Mouse (Mus musculus): ENCODE data around the gene Hist1h4h. TPM values are rescaled to one million over a fixed set of nuclear protein-coding genes. Genes with fewer than 3 reads are reported as not detected.

Hist1h4h gene
- total RNA-seq, 2 experiments from 2014 or later = 743 to 812 TPM

GRCm38 (mm10) chr13:23506819-23507515 is 23.9 kb upstream of the Hist1h4h start:
- DNase-seq = no peak
- intact Hi-C loops (cut with DNase I) = no loop called here

DNA sequence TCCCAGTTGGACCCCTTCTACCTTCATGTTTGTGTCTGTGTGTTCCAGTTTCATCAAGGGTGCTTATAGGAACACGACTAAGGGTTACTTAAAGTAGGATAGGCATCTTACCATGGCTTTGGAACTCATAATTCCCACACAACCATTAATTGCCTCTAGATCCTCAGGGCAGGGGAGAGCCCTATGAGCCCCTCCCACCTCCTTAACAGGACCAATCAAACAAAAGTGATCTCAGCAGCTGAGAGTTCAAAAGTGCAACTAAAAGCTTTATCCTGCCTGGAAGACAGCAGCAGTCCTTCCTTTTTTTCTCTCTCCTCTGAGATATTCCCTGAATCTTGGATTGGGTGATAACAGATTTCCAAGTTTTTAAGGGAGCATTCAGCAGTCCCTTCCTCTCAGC is 20.7 kb upstream of the Hist1h4h start:
- DNase-seq = no peak
- intact Hi-C loops (cut with DNase I) = loop anchor here (10.0 kb wide), 1 partner anchor 1565 kb away; the partner anchor contains the start of gene Zfp184

GRCm38 (mm10) chr13:23513517-23513916 is 17.3 kb upstream of the Hist1h4h start:
- no peak for DNase-seq
- intact Hi-C loops (cut with DNase I) = loop anchor here (10.0 kb wide), 1 partner anchor 1569 kb away; the partner anchor contains the start of gene Zfp184

DNA sequence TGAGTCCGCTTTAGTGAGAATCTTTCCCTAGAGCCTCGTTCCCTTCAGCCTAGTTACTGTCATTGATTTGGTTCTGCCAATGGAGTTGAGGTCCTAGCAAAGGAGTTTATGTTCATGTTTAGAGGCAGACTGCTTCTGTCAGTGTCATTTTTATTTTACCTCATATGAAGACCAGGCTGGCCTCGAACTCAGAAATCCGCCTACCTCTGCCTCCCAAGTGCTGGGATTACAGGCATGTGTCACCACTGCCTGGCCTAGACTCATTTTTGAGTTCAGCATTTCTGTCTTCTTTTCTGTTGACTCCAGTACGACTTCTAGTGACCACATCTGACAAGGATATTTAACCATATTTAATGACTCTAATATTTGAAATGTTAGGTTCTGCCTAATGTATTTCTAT is 15.6 kb upstream of the Hist1h4h start:
- intact Hi-C loops (cut with DNase I) = loop anchor here (5.0 to 10.0 kb wide), 4 partner anchors 148 to 1803 kb away; partner anchors contain the start of genes Zfp184 and Zfp322a
- DNase-seq = no peak

DNA sequence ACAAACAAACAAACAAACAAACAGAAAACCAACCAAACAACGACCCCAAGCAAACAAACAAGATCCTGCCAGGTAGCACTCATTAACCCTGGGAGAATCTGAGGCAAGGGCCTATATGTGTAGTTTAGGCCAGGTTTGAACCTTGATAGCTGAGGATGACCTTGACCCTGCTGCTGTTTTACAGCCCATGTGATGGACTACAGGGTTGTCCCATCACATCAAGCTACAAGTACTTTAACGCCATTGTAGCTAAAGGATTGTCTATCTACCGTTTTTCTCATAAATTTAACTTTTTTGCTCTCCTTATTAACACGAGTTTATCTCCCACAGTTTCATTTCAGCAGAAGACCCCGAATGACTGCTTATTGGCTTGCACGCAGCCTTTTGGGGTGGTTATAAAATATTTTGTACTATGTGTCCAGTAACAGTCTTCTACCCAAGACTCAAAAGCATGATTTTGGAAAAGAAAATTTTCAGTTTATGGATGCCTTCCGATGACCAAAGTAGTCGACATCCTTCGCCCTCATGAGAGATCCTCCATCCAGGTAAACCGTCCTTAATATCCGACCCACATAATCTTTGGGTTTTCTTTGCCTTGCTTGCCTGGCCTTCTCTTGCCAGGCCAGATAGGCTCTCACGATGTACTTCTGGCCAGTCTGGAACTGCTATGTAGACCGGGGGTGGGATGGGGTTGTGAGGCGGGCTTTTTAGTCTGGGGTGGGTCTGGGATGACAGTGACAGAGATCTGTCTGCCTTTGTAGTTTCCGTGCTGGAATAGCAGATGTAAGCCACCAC is 14.8 kb upstream of the Hist1h4h start:
- DNase-seq = no peak
- intact Hi-C loops (cut with DNase I) = loop anchor here (5.0 to 10.0 kb wide), 4 partner anchors 149 to 1804 kb away; partner anchors contain the start of genes Zfp184 and Zfp322a

GRCm38 (mm10) chr13:23516822-23517602 is 13.8 kb upstream of the Hist1h4h start:
- intact Hi-C loops (cut with DNase I) = loop anchor here (1.0 to 10.0 kb wide), 5 partner anchors 67 to 1805 kb away; partner anchors contain the start of genes Zfp184 and Zfp322a

GRCm38 (mm10) chr13:23517603-23518294 is 13.1 kb upstream of the Hist1h4h start:
- peak; percentile 93 to 94 for DNase-seq

More at GRCm38 (mm10) chr13:23516822-23517602, 13.8 kb upstream of the Hist1h4h start:
- DNase-seq = peak; percentile 79 to 86

DNA sequence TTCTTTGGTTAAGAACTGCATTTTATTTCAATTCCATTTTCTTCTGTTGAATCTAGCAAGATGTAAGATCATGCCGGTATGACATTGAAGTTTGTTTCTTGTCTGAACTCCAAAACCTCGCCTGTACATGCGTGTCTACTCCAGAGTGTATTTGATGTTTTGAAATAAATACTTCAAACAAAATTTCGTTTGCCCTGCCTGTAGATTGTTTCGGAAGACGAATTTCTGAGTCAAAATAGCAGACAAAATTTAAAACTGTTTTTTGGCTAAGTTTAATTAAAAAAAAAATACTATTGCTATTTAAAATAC is 12.6 kb upstream of the Hist1h4h start:
- intact Hi-C loops (cut with DNase I) = loop anchor here (2.0 to 10.0 kb wide), 5 partner anchors 71 to 1806 kb away; partner anchors contain the start of genes Zfp184 and Zfp322a
- no peak for DNase-seq

More at GRCm38 (mm10) chr13:23517603-23518294, 13.1 kb upstream of the Hist1h4h start:
- intact Hi-C loops (cut with DNase I) = loop anchor here (1.0 to 10.0 kb wide), 6 partner anchors 67 to 1805 kb away; partner anchors contain the start of genes Zfp184 and Zfp322a

DNA sequence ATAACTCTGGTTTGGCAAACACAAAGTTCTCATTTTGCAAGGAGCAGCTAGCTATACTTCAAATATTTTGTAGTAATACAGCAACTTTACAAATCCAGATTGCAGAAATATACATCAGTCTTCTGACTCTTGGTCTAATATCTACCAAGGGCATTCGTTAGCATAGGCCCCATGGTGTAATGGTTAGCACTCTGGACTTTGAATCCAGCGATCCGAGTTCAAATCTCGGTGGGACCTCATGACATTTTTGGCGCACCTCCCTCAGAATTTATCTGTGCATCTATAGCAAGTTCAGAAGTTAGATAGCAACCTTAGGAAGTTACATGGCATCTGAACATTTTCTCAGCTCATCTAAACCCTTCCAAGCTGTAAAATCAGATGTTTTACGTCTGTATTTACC is 12.0 kb upstream of the Hist1h4h start:
- intact Hi-C loops (cut with DNase I) = loop anchor here (1.0 to 10.0 kb wide), 7 partner anchors 72 to 1807 kb away; partner anchors contain the start of genes Zfp184 and Zfp322a
- DNase-seq = peak; percentile 88 to 90

DNA sequence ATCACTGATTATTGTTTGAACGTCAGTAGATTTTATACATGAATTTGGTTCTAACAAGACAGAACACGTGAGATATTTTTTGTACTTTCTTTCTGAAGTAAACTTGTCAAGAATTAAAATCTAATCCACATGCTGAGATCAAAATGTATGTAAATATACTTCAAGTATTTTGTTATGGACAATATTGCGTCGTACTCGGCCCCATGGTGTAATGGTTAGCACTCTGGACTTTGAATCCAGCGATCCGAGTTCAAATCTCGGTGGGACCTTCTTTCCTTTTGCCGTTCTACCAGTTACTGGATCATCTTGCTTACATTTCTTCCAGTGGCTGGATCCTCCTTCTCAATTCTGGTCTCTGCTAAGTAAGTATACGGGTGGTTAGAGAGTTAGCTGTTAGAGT is 11.4 kb upstream of the Hist1h4h start:
- intact Hi-C loops (cut with DNase I) = loop anchor here (1.0 to 10.0 kb wide), 7 partner anchors 73 to 1807 kb away; partner anchors contain the start of genes Zfp184 and Zfp322a
- peak; percentile 85 to 89 for DNase-seq

GRCm38 (mm10) chr13:23521703-23522102 is 9.1 kb upstream of the Hist1h4h start:
- intact Hi-C loops (cut with DNase I) = no loop called here
- DNase-seq = peak; percentile 85

GRCm38 (mm10) chr13:23523976-23524375 is 6.9 kb upstream of the Hist1h4h start:
- intact Hi-C loops (cut with DNase I) = loop anchor here (1.0 kb wide), 2 partner anchors 92 to 100 kb away; no protein-coding TSS in a partner anchor

DNA sequence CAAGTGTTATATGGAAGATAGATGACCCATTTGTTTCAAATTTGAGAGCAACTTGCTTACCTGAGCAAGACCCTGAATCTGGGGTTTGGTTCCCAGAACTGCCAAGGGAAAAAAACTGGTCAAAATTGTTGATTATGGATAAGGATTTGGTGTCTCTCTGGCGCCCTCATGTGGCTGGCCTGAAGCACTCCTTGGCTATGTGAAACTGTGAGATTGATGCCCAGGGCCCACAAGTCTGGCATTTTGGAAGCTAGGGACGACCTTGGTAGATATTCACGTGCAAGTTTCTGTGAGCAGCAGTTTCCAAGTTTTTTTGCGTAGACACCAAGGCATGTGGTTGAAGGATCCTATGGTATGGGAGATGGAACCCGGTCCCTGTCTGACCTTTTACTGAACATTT is 6.2 kb upstream of the Hist1h4h start:
- DNase-seq = peak; percentile 74 to 86
- intact Hi-C loops (cut with DNase I) = loop anchor here (1.0 kb wide), 2 partner anchors 92 to 100 kb away; no protein-coding TSS in a partner anchor

More at GRCm38 (mm10) chr13:23523976-23524375, 6.9 kb upstream of the Hist1h4h start:
- no peak for DNase-seq

- DNase-seq = no peak
- intact Hi-C loops (cut with DNase I) = no loop called here
Observed at GRCm38 (mm10) chr13:23525901-23526300, 4.9 kb upstream of the Hist1h4h start.

GRCm38 (mm10) chr13:23526312-23526711 is 4.5 kb upstream of the Hist1h4h start:
- intact Hi-C loops (cut with DNase I) = no loop called here
- DNase-seq = peak; percentile 94 to 96

DNA sequence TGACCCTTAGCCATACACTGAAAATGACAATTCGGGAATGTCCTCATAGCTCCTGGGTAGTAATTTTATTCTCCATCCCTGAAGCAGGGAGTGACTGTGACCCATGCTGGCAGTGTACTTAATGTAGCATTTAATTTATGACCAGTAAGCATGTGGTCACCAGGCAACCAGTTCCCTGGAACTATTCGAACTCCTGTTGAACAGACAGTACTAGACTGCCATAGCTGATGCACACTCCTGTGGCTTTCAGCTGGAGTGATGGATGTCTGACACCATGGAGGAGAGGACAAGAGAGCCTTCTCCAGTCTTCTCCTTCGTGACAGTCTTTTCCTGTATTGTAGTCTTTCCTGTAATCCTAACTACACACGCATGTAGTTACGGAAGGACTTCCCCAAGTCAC is 1.8 kb upstream of the Hist1h4h start:
- peak in 1 of 2 experiments; percentile 24 for DNase-seq
- intact Hi-C loops (cut with DNase I) = no loop called here

DNA sequence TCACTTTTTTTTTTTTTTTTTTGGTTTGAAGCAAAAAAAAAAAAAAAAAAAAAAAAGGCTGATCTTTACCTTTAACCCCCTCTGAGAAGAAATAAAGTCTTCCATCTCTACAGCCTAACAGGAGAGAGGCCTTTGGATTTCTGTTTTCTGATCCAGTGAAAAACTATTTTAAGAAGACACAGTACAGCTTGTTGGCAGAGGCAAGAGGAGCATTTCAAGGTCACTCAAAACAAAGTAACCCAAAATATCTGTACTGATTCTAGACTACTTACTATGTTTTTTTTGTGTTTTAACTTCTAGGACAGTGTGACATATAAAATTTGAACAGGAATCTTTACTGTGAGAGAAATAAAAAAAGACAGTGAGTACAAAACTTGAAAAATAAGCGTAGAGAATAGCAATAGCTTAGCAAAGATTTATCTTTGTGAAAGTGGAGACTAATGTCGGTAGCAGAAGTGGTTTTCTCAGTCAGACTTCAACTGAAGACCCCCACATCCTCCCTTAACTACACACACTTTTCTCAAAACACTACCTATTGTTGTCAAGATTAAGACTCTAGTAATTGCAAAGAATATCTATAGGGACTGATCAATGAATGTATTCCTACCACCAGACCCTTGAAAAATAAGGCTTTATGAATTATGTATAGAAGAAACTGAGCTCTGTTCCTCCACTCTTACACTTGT is 1.2 kb upstream of the Hist1h4h start:
- peak in 1 of 2 experiments; percentile 20 for DNase-seq
- intact Hi-C loops (cut with DNase I) = loop anchor here (5.0 to 10.0 kb wide), 3 partner anchors 53 to 1487 kb away; partner anchors contain the start of genes Hist1h2ag, Hist1h2bb, Hist1h2bj and Hist1h3c

GRCm38 (mm10) chr13:23530181-23530900 is 509 bp upstream of the Hist1h4h start:
- intact Hi-C loops (cut with DNase I) = loop anchor here (5.0 to 10.0 kb wide), 3 partner anchors 52 to 1488 kb away; partner anchors contain the start of genes Hist1h2ag, Hist1h2bb, Hist1h2bj and Hist1h3c

More at GRCm38 (mm10) chr13:23530181-23530900, 509 bp upstream of the Hist1h4h start:
- DNase-seq = peak; percentile 77 to 83
